Mouse (Mus musculus): ENCODE measurements around the gene Kbtbd6.

- TF ChIP-seq POLR2A (IDR thresholded peaks at IDR 0.05; ENCODE audit: insufficient read length, low read depth) (no peak), TCF12 (IDR thresholded peaks at IDR 0.05; ENCODE audit: insufficient read depth, poor library complexity, severe bottlenecking) (no peak)
Measured at GRCm38 (mm10) chr14:79482747-79483355, 31.2 kb downstream of the Kbtbd6 start.
